ENCODE assay signal across 16 mouse cellular contexts in genomic region chr1:151933605-151934004, GRCm38 (mm10).
"Had no signal": no experiment of that assay in that cellular context is flagged by ENCODE, and none has a peak within 500 bp of the region (broad histone marks: within the 10 kb centered on the region; RNA-seq: fewer than 3 reads in every experiment).

No protein-coding gene starts in this region.

- DNase-seq: liver; liver, embryonic 13.5 days; liver, postnatal 0 days; right cerebral cortex, postnatal 14 days; thymus, adult 2 months; thymus, postnatal 25 days; thymus, postnatal 4 days had no signal

- H3K4me2 ChIP-seq: liver, embryonic 11.5 days; liver, embryonic 13.5 days; liver, embryonic 15.5 days; lung, embryonic 15.5 days; midbrain, embryonic 11.5 days; midbrain, embryonic 13.5 days; midbrain, embryonic 15.5 days; neural tube, embryonic 12.5 days; stomach, embryonic 15.5 days had no signal

- H3K4me3 ChIP-seq: liver, embryonic 13.5 days; liver, embryonic 15.5 days; lung, embryonic 15.5 days; midbrain, embryonic 13.5 days; midbrain, embryonic 15.5 days; neural tube, embryonic 12.5 days; stomach, embryonic 15.5 days had no signal

- H3K27me3 ChIP-seq: liver, embryonic 13.5 days; liver, embryonic 15.5 days; lung, embryonic 15.5 days; midbrain, embryonic 13.5 days; midbrain, embryonic 15.5 days; neural tube, embryonic 12.5 days; stomach, embryonic 15.5 days had no signal

- H3K36me3 ChIP-seq: liver, embryonic 13.5 days; liver, embryonic 15.5 days; lung, embryonic 15.5 days; midbrain, embryonic 13.5 days; midbrain, embryonic 15.5 days; neural tube, embryonic 12.5 days; stomach, embryonic 15.5 days had no signal

- H3K4me1 ChIP-seq: liver, embryonic 13.5 days; liver, embryonic 15.5 days; stomach, embryonic 15.5 days had no signal

- H3K9me3 ChIP-seq: liver, embryonic 13.5 days; liver, embryonic 15.5 days; lung, embryonic 15.5 days; midbrain, embryonic 13.5 days; midbrain, embryonic 15.5 days; neural tube, embryonic 12.5 days; stomach, embryonic 15.5 days had no signal

- H3K27ac ChIP-seq: liver, embryonic 13.5 days; liver, embryonic 15.5 days; lung, embryonic 15.5 days; midbrain, embryonic 13.5 days; midbrain, embryonic 15.5 days; neural tube, embryonic 12.5 days; stomach, embryonic 15.5 days; stomach, postnatal 0 days had no signal

- ATAC-seq: liver, postnatal 0 days; midbrain, embryonic 13.5 days; midbrain, embryonic 15.5 days had no signal

- H3K9ac ChIP-seq: liver, embryonic 13.5 days; liver, embryonic 15.5 days; liver, postnatal 0 days; lung, embryonic 15.5 days; midbrain, embryonic 13.5 days; midbrain, embryonic 15.5 days; neural tube, embryonic 12.5 days; stomach, embryonic 15.5 days had no signal
